Mouse (Mus musculus): Measurements from ENCODE around the gene 1700023F06Rik. TPM values are rescaled to one million over a fixed set of nuclear protein-coding genes. Genes with fewer than 3 reads are reported as not detected.

The 1700023F06Rik gene
- polyA plus RNA-seq, 1 experiment from 2014 or later: 1.9 TPM

- 88% methylated on average over 4 of the region's 4 CpGs for WGBS
- H3K36me3 ChIP-seq (replicated peaks): 0 out of 2 replicates have a peak, but pooled peaks cover 4% of the 10 kb centered on the region
- ATAC-seq (replicated peaks): no peak
Measured at GRCm38 (mm10) chr11:103197340-103197739, 11.0 kb downstream of the 1700023F06Rik start.

GRCm38 (mm10) chr11:103195656-103196055 is 12.7 kb downstream of the 1700023F06Rik start:
- no peak for ATAC-seq (replicated peaks)
- Histone ChIP-seq H3K27me3 (replicated peaks) (peaks cover 94% of the 10 kb centered on the region), H3K36me3 (replicated peaks) (0 out of 2 replicates have a peak, but pooled peaks cover 4% of the 10 kb centered on the region), H3K27ac (no peak overlapping the region), H3K9ac (no peak overlapping the region), H3K9me3 (no peaks in the 10 kb centered on the region), H3K4me2 (no peak overlapping the region), H3K4me3 (no peak overlapping the region), H3K4me1 (peaks cover 29% of the 10 kb centered on the region)
- WGBS: 81% methylated on average over 5 of the region's 5 CpGs

More at GRCm38 (mm10) chr11:103197340-103197739, 11.0 kb downstream of the 1700023F06Rik start:
- H3K27ac ChIP-seq: no peak overlapping the region
- H3K27me3 ChIP-seq (replicated peaks): peaks cover 79% of the 10 kb centered on the region
- H3K9ac ChIP-seq: no peak overlapping the region
- H3K4me1 ChIP-seq: peaks cover 35% of the 10 kb centered on the region
- H3K9me3 ChIP-seq: no peaks in the 10 kb centered on the region
- no peak overlapping the region for H3K4me2 ChIP-seq
- no peak overlapping the region for H3K4me3 ChIP-seq

DNA sequence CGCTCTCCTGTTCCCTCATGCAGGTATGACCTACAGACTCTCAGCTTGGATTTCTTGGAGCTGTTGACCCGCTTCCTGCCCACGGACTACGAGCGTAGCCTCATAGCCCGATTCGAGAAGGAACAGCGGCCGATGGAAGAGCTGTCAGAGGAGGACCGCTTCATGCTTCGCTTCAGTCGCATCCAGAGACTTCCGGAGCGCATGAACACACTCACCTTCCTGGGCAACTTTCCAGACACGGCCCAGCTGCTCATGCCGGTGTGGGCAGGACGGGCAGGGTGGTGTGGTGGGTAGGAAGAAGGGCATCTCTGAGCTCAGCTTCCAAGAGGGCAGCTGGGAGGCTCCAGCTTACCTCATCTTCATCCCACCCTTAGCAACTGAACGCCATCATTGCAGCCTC is 13.1 kb downstream of the 1700023F06Rik start:
- peaks cover 4% of the 10 kb centered on the region; the same call in 1 of the 2 replicates for H3K36me3 ChIP-seq (replicated peaks)
- ATAC-seq (replicated peaks): no peak
- peaks cover 29% of the 10 kb centered on the region for H3K4me1 ChIP-seq
- H3K27ac ChIP-seq: no peak overlapping the region
- H3K27me3 ChIP-seq (replicated peaks): peaks cover 94% of the 10 kb centered on the region
- 90% methylated on average over 18 of the region's 18 CpGs for WGBS
- H3K9ac ChIP-seq: no peak overlapping the region
- H3K4me2 ChIP-seq: no peak overlapping the region
- H3K4me3 ChIP-seq: no peak overlapping the region
- H3K9me3 ChIP-seq: no peaks in the 10 kb centered on the region

GRCm38 (mm10) chr11:103193825-103194168 is 14.6 kb downstream of the 1700023F06Rik start:
- H3K4me2 ChIP-seq: no peak overlapping the region
- H3K9ac ChIP-seq: no peak overlapping the region
- WGBS: 33% methylated on average over 9 of the region's 9 CpGs
- peaks cover 88% of the 10 kb centered on the region for H3K27me3 ChIP-seq (replicated peaks)
- peaks cover 4% of the 10 kb centered on the region; the same call in 1 of the 2 replicates for H3K36me3 ChIP-seq (replicated peaks)
- no peaks in the 10 kb centered on the region for H3K9me3 ChIP-seq
- no peak for ATAC-seq (replicated peaks)
- H3K4me3 ChIP-seq: no peak overlapping the region
- peaks cover 17% of the 10 kb centered on the region for H3K4me1 ChIP-seq
- H3K27ac ChIP-seq: no peak overlapping the region

DNA sequence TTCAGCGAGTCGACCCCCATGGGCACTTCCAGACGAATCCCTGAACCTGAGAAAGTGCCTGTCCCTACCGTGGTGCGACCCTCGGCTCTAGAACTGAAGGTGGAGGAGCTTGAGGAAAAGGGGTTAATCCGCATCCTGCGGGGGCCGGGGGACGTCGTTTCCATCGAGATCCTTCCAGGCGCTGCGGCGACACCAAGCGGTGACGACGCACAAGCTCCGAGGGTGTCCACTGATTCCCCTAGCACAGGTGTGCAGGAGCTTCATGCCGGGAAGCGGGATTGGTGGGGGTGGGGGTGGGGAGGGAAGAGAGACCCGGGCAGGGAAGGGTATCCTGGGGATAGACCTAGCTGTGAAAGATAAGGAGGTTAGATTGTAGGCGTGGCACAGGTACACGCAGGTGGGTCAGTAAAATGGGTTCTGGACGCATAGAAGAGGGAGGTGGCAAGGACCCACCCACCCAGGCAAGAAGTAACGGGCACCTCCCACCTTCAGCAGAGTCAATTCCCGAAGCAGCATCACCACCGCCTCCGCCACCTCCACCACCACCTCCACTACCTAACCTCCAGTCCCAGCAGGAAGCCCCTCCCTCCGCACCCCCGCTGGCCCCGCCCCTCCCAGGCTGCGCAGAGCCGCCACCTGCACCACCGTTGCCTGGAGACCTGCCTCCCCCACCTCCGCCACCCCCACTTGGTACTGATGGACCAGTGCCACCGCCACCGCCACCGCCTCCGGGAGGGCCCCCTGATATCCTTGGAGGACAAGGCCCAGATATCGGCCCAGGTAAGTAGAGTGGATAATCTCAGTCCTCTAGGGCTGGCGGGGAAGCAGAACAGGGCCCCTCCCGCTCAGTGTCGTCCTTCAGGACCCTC is 15.2 kb downstream of the 1700023F06Rik start:
- Histone ChIP-seq H3K36me3 (replicated peaks) (peaks cover 4% of the 10 kb centered on the region; the same call in 1 of the 2 replicates), H3K9me3 (no peaks in the 10 kb centered on the region), H3K9ac (peak overlapping the region; percentile 21; the same call in 1 of the 2 replicates), H3K4me2 (peak overlapping the region; percentile 52), H3K27ac (no peak overlapping the region), H3K27me3 (replicated peaks) (peaks cover 83% of the 10 kb centered on the region), H3K4me1 (peaks cover 12% of the 10 kb centered on the region), H3K4me3 (peak overlapping the region; percentile 26)
- WGBS: 6% methylated on average over 44 of the region's 44 CpGs
- ATAC-seq (replicated peaks): peak; percentile 69

DNA sequence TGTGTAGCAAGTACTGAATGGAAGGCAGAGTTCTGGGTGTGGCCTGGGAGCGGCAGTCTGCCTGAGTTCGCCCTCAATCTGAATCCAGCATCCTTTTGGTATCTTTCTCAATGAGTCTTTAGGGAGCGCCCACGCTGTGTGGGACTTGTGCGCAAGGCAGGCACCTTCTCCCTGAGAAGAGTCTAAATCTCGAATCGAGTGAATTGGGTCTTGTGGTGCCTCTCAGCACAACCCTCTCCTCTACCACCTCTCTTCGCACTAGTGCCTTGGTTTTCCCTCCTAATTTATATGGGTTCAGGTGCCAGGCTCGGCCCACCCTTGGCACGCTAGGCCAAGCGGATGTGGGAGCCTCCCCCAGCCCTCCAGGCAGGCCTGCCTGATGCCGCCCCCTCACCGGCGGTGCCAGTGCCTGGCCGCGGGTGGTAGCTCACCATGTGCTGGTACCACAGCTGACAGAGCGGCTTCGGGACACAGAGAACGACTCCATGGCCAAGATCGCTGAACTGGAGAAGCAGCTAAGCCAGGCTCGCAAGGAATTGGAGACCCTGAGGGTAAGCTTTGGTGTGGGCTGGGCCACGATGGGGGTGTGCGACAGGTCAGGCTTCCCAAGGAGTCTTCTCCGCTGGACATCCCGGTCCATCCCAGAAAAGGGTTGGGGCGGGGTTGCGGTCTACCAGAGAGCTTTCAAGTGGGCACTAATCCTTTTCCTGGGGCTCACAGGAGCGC is 16.0 kb downstream of the 1700023F06Rik start:
- peak overlapping the region; percentile 52 for H3K4me2 ChIP-seq
- H3K27ac ChIP-seq: no peak overlapping the region
- H3K9ac ChIP-seq: peak overlapping the region; percentile 21; the same call in 1 of the 2 replicates
- peak overlapping the region; percentile 26 for H3K4me3 ChIP-seq
- no peak for ATAC-seq (replicated peaks)
- H3K4me1 ChIP-seq: peaks cover 12% of the 10 kb centered on the region
- WGBS: 20% methylated on average over 28 of the region's 28 CpGs
- no peaks in the 10 kb centered on the region for H3K9me3 ChIP-seq
- H3K27me3 ChIP-seq (replicated peaks): peaks cover 76% of the 10 kb centered on the region
- peaks cover 4% of the 10 kb centered on the region; the same call in 1 of the 2 replicates for H3K36me3 ChIP-seq (replicated peaks)

DNA sequence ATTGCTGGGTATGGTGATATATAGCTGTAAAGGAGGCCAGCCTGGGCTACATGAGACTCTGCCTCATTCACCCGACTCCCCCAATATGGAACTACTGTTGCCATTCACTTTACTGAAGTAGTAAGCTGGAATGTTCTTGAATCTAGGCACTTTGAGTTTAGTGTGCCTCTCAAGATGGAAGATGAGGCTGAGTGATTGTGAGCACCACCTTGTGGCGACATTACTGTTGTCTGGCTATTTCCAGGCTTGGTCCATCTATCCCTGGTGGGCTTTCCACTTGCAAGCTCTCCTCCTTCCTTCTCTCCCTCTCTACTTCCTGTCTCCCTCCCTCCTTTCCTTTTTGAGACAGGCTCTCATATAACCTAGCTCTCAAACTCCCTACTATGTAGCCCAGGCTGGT is 23.5 kb downstream of the 1700023F06Rik start:
- H3K9me3 ChIP-seq: no peaks in the 10 kb centered on the region
- no peak overlapping the region for H3K4me3 ChIP-seq
- no peak overlapping the region for H3K4me2 ChIP-seq
- H3K9ac ChIP-seq: no peak overlapping the region
- no peaks in the 10 kb centered on the region for H3K4me1 ChIP-seq
- ATAC-seq (replicated peaks): no peak
- no peaks in the 10 kb centered on the region; the same call in 1 of the 2 replicates for H3K36me3 ChIP-seq (replicated peaks)
- 0 out of 2 replicates have a peak, but pooled peaks cover 5% of the 10 kb centered on the region for H3K27me3 ChIP-seq (replicated peaks)
- H3K27ac ChIP-seq: no peak overlapping the region
- WGBS: 31% methylated on average over 2 of the region's 2 CpGs

DNA sequence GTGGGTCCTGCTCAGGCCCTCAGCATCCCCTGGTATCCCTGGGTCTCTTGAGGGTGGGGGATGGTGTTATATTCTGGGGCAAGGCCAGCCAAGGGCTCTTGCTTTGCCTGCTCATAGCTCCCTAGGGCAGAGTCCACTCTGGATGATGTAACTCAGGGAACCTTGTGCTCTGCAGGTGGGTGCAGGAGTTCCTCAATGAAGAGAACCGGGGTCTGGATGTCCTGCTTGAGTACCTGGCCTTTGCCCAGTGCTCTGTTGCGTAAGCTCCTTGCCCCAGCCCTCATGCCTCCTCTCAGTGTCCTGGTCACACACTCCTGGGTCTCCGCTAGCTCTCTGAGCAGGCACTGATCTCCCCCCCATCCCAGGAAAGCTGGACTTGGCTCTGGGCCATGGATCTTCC is 26.4 kb downstream of the 1700023F06Rik start:
- no peak for ATAC-seq (replicated peaks)
- Histone ChIP-seq H3K36me3 (replicated peaks) (no peaks in the 10 kb centered on the region), H3K9ac (no peak overlapping the region), H3K27me3 (replicated peaks) (no peaks in the 10 kb centered on the region), H3K9me3 (no peaks in the 10 kb centered on the region), H3K4me3 (no peak overlapping the region), H3K4me1 (no peaks in the 10 kb centered on the region), H3K27ac (no peak overlapping the region), H3K4me2 (no peak overlapping the region)
- 72% methylated on average over 3 of the region's 3 CpGs for WGBS

GRCm38 (mm10) chr11:103181349-103181748 is 27.0 kb downstream of the 1700023F06Rik start:
- no peak for ATAC-seq (replicated peaks)
- Histone ChIP-seq H3K36me3 (replicated peaks) (no peaks in the 10 kb centered on the region), H3K27me3 (replicated peaks) (no peaks in the 10 kb centered on the region), H3K4me3 (no peak overlapping the region), H3K9ac (no peak overlapping the region), H3K9me3 (no peaks in the 10 kb centered on the region), H3K4me1 (no peaks in the 10 kb centered on the region), H3K27ac (no peak overlapping the region), H3K4me2 (no peak overlapping the region)
- WGBS: 79% methylated on average over 9 of the region's 9 CpGs

GRCm38 (mm10) chr11:103180426-103180825 is 27.9 kb downstream of the 1700023F06Rik start:
- no peak overlapping the region for H3K27ac ChIP-seq
- H3K9me3 ChIP-seq: no peaks in the 10 kb centered on the region
- H3K4me1 ChIP-seq: no peaks in the 10 kb centered on the region
- no peak overlapping the region for H3K4me3 ChIP-seq
- no peak for ATAC-seq (replicated peaks)
- WGBS: 88% methylated on average over 1 of the region's 1 CpGs
- no peaks in the 10 kb centered on the region for H3K27me3 ChIP-seq (replicated peaks)
- no peaks in the 10 kb centered on the region for H3K36me3 ChIP-seq (replicated peaks)
- H3K4me2 ChIP-seq: no peak overlapping the region
- H3K9ac ChIP-seq: no peak overlapping the region

GRCm38 (mm10) chr11:103178748-103179147 is 29.6 kb downstream of the 1700023F06Rik start:
- Histone ChIP-seq H3K27me3 (replicated peaks) (no peaks in the 10 kb centered on the region), H3K4me2 (no peak overlapping the region), H3K9me3 (no peaks in the 10 kb centered on the region), H3K36me3 (replicated peaks) (no peaks in the 10 kb centered on the region), H3K4me3 (no peak overlapping the region), H3K9ac (no peak overlapping the region), H3K4me1 (peaks cover 12% of the 10 kb centered on the region; the same call in 1 of the 2 replicates), H3K27ac (no peak overlapping the region)
- WGBS: 89% methylated on average over 8 of the region's 8 CpGs
- no peak for ATAC-seq (replicated peaks)

DNA sequence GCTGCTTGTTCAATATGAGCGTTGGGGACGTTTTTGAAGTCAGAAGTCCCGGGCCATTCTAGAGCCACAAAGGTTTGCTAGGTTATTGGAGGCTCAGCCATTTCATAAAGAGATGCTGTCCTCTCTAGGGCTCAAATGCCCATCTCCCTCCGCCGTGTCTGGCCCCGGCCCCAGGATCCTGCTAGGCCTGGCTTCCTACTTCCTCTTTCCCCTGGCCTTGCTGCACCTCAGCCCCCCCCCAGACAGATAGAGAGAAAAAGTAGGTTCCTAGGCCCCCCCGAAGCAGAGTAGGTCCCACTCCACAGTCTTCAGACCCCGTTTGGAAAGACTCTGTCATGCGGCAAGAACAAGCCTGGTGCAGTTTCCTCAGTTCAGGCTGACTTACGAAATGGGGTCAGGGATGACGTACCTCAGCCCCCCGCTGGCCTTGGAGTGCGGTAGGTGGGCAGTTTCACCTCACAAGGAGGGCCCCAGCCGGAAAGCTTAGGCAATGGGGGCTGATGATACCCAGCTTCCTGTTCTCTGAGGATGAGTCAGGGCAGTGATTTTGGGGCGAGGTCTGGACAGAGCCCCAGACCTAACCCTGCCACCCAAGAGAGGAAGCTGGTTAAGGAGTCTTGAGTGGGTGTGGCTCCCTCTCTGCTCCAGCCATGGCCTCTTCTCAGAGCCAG is 30.4 kb downstream of the 1700023F06Rik start:
- no peak overlapping the region for H3K4me3 ChIP-seq
- H3K4me2 ChIP-seq: no peak overlapping the region
- no peaks in the 10 kb centered on the region for H3K27me3 ChIP-seq (replicated peaks)
- H3K27ac ChIP-seq: no peak overlapping the region
- H3K4me1 ChIP-seq: peaks cover 19% of the 10 kb centered on the region; the same call in 1 of the 2 replicates
- H3K9me3 ChIP-seq: no peaks in the 10 kb centered on the region
- H3K36me3 ChIP-seq (replicated peaks): no peaks in the 10 kb centered on the region
- WGBS: 81% methylated on average over 15 of the region's 15 CpGs
- no peak for ATAC-seq (replicated peaks)
- H3K9ac ChIP-seq: no peak overlapping the region

Data from midbrain, embryonic 15.5 days (tissue).